Mouse (Mus musculus) erythroblast, embryonic 14.5 days (primary cell): ENCODE data around the gene Olfr651.

Experiments used
- GATA1 ChIP-seq: IDR thresholded peaks from 2 replicates; pipeline ENCODE4 v1.6.1; 2012; ENCODE audit warnings: low read length, inconsistent platforms, mixed read lengths
- TAL1 ChIP-seq: IDR thresholded peaks from 3 replicates; pipeline ENCODE4 v1.6.1; 2012; ENCODE audit warnings: low read length, inconsistent platforms, mixed read lengths

GRCm38 (mm10) chr7:104549833-104550232, at the start of gene Olfr651:
- TF ChIP-seq GATA1 (no peak), TAL1 (no peak)
